Mouse (Mus musculus) 416B (cell line): ENCODE data around the gene Mbnl1.

ENCODE experiments used
- DNase-seq: peaks from one replicate; pipeline ENCODE4 v3.0.0; 2011; ENCODE audit warnings: low read depth

Gene Mbnl1

GRCm38 (mm10) chr3:60608952-60609403 is 136.3 kb downstream of the Mbnl1 start:
- DNase-seq, result peak; percentile 62

GRCm38 (mm10) chr3:60611839-60612238 is 139.2 kb downstream of the Mbnl1 start:
- peak; percentile 79 for DNase-seq

DNA sequence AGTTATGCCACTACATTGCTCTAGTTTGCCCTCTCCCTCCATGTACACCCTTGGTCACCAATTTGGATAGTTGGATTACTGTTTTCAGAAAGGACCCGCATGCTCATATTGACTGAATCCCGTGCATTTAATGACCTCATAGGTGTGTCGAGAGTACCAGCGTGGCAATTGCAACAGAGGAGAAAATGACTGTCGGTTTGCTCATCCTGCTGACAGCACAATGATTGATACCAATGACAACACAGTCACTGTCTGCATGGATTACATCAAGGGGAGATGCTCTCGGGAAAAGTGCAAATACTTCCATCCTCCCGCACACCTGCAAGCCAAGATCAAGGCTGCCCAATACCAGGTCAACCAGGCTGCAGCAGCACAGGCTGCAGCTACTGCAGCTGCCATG is 140.5 kb downstream of the Mbnl1 start:
- no peak for DNase-seq

DNA sequence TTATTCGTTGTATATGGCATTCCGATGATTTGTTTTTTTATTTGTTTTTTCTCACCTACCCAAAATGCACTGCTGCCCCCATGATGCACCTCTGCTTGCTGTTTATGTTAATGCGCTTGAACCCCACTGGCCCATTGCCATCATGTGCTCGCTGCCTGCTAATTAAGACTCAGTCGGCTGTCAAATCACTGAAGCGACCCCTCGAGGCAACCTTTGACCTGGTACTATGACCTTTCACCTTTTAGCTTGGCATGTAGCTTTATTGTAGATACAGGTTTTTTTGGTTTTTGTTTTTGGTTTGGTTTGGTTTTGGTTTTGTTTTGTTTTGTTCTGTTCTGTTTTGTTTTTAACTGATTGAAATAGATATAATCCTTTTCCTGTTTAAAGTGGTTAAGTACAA is 141.9 kb downstream of the Mbnl1 start:
- DNase-seq, result no peak

DNA sequence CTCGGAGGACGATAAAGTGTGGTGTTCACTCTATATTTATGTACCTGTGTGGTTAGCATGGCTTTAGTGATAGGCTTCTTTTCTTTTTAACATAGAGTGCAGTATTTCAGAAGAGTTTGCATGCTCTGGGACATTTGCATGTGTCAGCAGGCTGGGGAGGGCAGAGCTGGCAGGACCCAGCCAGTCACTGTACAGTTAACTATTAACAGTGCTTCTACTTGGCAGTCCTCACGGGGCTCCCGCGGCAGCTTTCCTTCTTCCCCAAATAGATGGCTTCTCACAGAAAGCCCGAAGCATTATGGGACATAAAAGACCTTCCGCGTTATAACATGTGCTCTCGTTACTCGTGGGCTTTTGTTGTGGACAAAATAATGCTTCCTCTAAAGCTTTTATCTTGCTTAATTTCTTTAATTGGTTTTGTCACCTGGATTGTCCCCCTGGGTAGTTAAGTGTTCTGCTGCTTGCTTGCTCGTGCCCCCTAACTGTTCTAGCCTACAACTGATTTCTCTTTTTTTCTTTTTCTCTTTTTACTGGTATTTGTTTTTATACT is 142.5 kb downstream of the Mbnl1 start:
- no peak for DNase-seq

- no peak for DNase-seq
Observed at GRCm38 (mm10) chr3:60615615-60616014, 143.0 kb downstream of the Mbnl1 start.

DNA sequence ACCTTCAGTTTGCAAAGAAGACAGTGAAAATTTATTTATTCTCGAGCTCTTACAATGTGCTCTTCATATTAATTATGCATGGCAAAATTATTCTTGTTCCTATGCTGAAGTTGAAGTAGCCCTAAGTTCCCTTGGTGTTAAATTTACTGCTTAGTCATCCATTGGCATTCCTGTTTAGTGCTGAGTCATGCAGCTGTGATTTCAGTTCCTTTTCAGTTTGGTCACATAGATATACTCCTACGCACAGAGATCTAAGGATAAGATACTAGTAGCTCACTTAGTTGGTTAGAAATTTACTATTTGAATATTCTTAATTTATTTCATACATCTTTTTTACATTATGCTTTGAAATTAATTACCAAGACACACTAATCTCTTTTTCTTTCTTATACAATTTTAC is 143.5 kb downstream of the Mbnl1 start:
- DNase-seq, result peak; percentile 80

DNA sequence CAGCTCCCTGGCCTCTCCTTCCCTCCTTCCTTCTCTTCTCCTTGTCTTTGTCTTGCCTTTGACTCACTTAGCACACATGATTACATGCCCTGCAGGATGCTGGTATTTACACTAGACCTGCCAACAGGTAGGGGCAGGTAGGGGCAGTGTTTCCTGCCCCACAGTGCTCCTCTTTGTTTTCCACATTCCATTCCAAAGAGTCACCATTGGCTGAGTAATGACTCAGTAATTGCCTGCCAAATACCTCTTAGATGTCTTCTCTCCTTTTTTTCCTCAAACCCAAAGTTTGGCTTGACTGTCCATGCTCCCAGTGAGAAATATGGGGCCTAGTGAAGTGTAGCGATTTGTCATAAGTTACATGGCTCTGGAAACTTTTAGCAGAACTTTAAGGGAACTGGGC is 145.0 kb downstream of the Mbnl1 start:
- DNase-seq, result no peak

DNA sequence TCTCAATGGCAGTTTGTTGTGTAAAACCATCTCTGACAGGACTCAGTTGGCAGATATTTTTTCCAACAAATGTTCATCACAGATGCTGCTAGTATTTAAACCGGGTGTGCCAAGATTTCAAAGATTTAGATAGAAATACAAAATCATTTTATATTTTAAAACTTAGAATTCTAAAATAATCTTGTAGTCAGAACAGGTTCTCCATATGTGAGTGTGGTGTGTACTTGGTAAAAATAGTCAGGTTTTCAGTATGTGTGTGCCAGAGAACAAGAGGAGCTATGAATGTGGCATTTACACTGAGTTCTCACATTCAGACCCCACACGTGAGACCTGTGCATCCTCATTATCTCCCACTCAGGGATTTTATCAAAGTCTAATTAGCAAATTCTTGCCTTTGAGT is 147.6 kb downstream of the Mbnl1 start:
- no peak for DNase-seq

DNA sequence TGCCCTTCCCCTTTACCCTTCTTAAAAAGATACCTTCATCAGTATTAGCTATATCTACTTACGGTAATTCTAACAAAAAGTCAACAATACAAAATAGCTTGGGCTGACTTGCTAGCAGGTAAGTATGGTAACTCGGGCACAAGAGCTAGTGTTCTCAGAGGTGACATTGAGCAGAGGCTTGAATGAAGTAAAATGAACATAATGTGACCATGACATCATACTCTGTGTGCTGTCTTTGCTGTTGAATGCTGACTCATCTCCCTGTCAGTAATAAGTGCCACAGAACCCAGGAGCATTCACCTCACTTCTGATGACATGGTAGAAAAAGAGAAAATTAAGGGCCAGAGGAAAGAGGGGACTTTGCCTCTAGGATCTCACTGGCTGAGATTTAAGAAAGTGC is 158.6 kb downstream of the Mbnl1 start:
- peak; percentile 43 for DNase-seq

GRCm38 (mm10) chr3:60631754-60632153 is 159.1 kb downstream of the Mbnl1 start:
- no peak for DNase-seq

- no peak for DNase-seq
Observed at GRCm38 (mm10) chr3:60632796-60633466, 160.3 kb downstream of the Mbnl1 start.

DNA sequence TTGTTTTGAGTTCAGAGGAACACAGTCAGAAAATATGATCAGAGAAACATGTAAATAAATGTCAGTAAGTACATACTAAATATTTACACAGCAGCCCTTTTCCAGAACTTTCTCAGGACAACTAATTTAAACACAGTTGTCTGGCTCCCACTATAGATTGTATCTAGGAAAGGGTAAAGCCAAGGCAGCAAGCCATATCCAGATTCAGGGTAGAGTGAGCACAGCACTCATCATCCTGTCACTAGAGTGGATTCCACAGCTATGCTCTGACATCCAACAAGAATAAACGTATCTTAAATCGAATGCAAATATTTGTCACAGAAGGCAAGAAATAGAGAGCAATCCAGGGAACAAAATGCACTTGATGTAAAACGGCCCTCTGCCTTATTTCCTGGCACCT is 165.9 kb downstream of the Mbnl1 start:
- DNase-seq, result no peak

GRCm38 (mm10) chr3:60639135-60639534 is 166.5 kb downstream of the Mbnl1 start:
- DNase-seq, result peak; percentile 76

- no peak for DNase-seq
Observed at GRCm38 (mm10) chr3:60642227-60642626, 169.6 kb downstream of the Mbnl1 start.

GRCm38 (mm10) chr3:60645531-60645930 is 172.9 kb downstream of the Mbnl1 start:
- DNase-seq, result no peak

DNA sequence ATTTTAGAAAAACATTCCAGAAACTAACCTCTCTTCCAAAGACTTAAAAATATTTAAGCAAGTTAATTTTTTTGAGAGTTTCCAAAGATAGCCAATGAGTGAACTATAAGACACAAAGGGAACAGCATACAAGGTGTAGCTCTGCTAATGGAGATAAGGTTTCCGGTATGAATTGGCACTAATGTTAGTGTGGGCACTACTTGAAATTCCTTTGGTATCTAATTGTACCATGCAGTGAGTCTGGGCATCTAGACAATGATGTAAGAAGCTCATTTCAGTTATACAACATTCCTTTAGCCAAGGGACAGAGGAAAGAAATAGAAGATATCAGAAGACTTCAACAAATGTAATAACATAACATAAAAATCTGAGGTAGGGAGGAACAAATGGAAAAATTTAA is 175.7 kb downstream of the Mbnl1 start:
- DNase-seq, result no peak

DNA sequence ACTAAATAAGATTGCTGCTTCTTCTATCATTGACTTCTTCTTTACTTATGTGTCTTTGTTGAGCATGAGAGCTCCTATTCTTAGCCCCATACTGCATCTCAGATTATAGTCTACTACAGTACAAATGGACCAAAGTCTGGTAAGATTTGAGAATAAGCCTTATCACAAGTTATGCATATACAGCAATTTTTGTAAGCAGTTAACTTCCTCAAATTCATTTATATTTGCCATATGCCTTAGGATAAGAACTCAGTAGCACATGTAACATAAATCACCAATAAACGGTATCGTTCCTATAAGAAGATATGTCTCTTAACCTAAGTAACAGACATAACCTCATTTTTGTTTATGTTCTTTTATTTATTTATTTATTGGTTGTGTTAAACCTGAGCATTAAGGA is 188.1 kb downstream of the Mbnl1 start:
- DNase-seq, result no peak
